In the genomic region with DNA sequence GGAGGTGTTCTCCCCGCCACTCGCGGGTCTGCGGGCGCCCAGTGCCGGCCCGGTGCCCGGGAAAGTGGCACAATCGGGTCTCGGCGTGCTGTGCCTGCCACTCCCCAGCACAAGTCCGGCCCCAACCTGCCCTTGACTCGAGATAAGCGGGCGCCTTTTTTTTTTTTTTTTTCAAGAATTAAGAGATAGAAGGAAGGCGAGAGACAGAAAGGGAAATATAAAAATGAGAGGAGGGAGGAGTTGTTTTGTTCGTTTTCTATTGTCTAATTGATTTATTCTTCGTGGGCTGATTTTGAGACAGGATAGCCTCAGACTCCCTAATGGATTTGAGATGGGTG, we compare ENCODE assay signal across 10 mouse cellular contexts. TPM values are rescaled to one million over a fixed set of nuclear protein-coding genes. Genes with fewer than 3 reads are reported as not detected.
DNase-seq lines count a peak whose midpoint lies in the region; ATAC-seq and TF ChIP-seq lines count a peak whose summit lies in the region.
"Had no signal": no experiment of that assay in that cellular context is flagged by ENCODE, and none has a peak within 500 bp of the region (broad histone marks: within the 10 kb centered on the region; RNA-seq: fewer than 3 reads in every experiment).

No protein-coding gene starts in this region.

- peak; percentile 16; the same call in 1 of the 2 replicates for TF ChIP-seq EP300 in liver, embryonic 14.5 days (IDR thresholded peaks at IDR 0.05; ENCODE audit: low read depth)

- no peak for DNase-seq in heart, postnatal 10 days
- no peak for DNase-seq in forebrain, embryonic 14.5 days (ENCODE audit: low spot score)
- no peak for DNase-seq in liver, embryonic 14.5 days (ENCODE audit: low read depth in 3 of 3, low spot score in 3 of 3)
- no peak for DNase-seq in retina, embryonic 14.5 days (ENCODE audit: low spot score)
- DNase-seq in adrenal gland, adult 18-20 months (ENCODE audit: low spot score in 2 of 2), result no peak

- peak overlapping the region; percentile 79 for H3K4me2 ChIP-seq in heart, embryonic 13.5 days
- peak overlapping the region; percentile 77 for H3K4me2 ChIP-seq in forebrain, embryonic 14.5 days (ENCODE audit: low read length)
- H3K4me2 ChIP-seq in liver, embryonic 14.5 days (ENCODE audit: low read depth), result peak overlapping the region; percentile 95

- H3K27ac ChIP-seq in heart, embryonic 13.5 days (replicated peaks), result peak overlapping the region; percentile 85; the same call in 1 of the 2 replicates
- H3K27ac ChIP-seq in forebrain, embryonic 14.5 days (ENCODE audit: low read depth, low read length), result no peak overlapping the region; the same call in 1 of the 2 replicates
- peak overlapping the region; percentile 84 for H3K27ac ChIP-seq in liver, embryonic 14.5 days

- H3K9me3 ChIP-seq in heart, embryonic 13.5 days, result no peaks in the 10 kb centered on the region
- no peaks in the 10 kb centered on the region for H3K9me3 ChIP-seq in E14TG2a.4 (ENCODE audit: low read length)
- H3K9me3 ChIP-seq in forebrain, embryonic 14.5 days (replicated peaks; ENCODE audit: control insufficient read depth, low read length), result no peaks in the 10 kb centered on the region
- H3K9me3 ChIP-seq in liver, embryonic 14.5 days (ENCODE audit: control insufficient read depth, low read length), result no peaks in the 10 kb centered on the region

- H3K36me3 ChIP-seq in heart, embryonic 13.5 days, result peaks cover 4% of the 10 kb centered on the region; the same call in 1 of the 2 replicates
- H3K36me3 ChIP-seq in E14TG2a.4 (ENCODE audit: insufficient read depth, low read length), result peaks cover 16% of the 10 kb centered on the region
- H3K36me3 ChIP-seq in forebrain, embryonic 14.5 days (ENCODE audit: control insufficient read depth, insufficient read depth, low read length), result no peaks in the 10 kb centered on the region
- peaks cover 7% of the 10 kb centered on the region for H3K36me3 ChIP-seq in liver, embryonic 14.5 days (replicated peaks; ENCODE audit: control insufficient read depth, insufficient read depth, low read depth)

- intact Hi-C loops in heart, postnatal 10 days (cut with DNase I), result loop anchor here (2.0 to 5.0 kb wide), 2 partner anchors 28 to 160 kb away; a partner anchor contains a TSS

- peak overlapping the region; percentile 82 for H3K9ac ChIP-seq in heart, embryonic 13.5 days
- peak overlapping the region; percentile 74 for H3K9ac ChIP-seq in forebrain, embryonic 14.5 days (ENCODE audit: low read length)
- peak overlapping the region; percentile 85 for H3K9ac ChIP-seq in liver, embryonic 14.5 days (replicated peaks)

- TF ChIP-seq CTCF in E14TG2a.4 (conservative IDR thresholded peaks at IDR 0.05; ENCODE audit: low read length), result no peak
- TF ChIP-seq CTCF in liver, embryonic 14.5 days (IDR thresholded peaks at IDR 0.05; ENCODE audit: low read depth), result no peak

- peaks cover 52% of the 10 kb centered on the region for H3K4me1 ChIP-seq in heart, embryonic 13.5 days
- peaks cover 59% of the 10 kb centered on the region for H3K4me1 ChIP-seq in E14TG2a.4 (replicated peaks; ENCODE audit: low read depth, low read length)
- peaks cover 22% of the 10 kb centered on the region; the same call in 1 of the 2 replicates for H3K4me1 ChIP-seq in forebrain, embryonic 14.5 days (ENCODE audit: control insufficient read depth, insufficient read depth, low read length)
- peaks cover 58 to 73% of the 10 kb centered on the region in 2 experiments for H3K4me1 ChIP-seq in liver, embryonic 14.5 days (replicated peaks; ENCODE audit: control insufficient read depth in 2 of 2, insufficient read depth in 2 of 2, low read length in 1 of 2)

- peaks cover 8% of the 10 kb centered on the region for H3K27me3 ChIP-seq in heart, embryonic 13.5 days (replicated peaks)
- H3K27me3 ChIP-seq in E14TG2a.4 (ENCODE audit: insufficient read depth, low read length), result peaks cover 16% of the 10 kb centered on the region
- 0 out of 2 replicates have a peak, but pooled peaks cover 4% of the 10 kb centered on the region for H3K27me3 ChIP-seq in forebrain, embryonic 14.5 days (replicated peaks; ENCODE audit: control insufficient read depth, insufficient read depth, low read length)
- H3K27me3 ChIP-seq in liver, embryonic 14.5 days (ENCODE audit: control insufficient read depth, insufficient read depth, low read length), result no peaks in the 10 kb centered on the region

- no peak for ATAC-seq in heart, embryonic 13.5 days (ENCODE audit: extremely low read depth, insufficient number of reproducible peaks, low FRiP score, low TSS enrichment)
- ATAC-seq in forebrain, embryonic 14.5 days, result no peak
- no peak for ATAC-seq in liver, embryonic 14.5 days (ENCODE audit: insufficient read depth)
- no peak for ATAC-seq in cerebellum, adult (ENCODE audit: insufficient number of reproducible peaks, low FRiP score, low TSS enrichment)

- H3K4me3 ChIP-seq in heart, embryonic 13.5 days, result peak overlapping the region; percentile 69
- H3K4me3 ChIP-seq in E14TG2a.4 (replicated peaks; ENCODE audit: low read length), result peak overlapping the region; percentile 92
- peak overlapping the region; percentile 62 for H3K4me3 ChIP-seq in forebrain, embryonic 14.5 days (ENCODE audit: low read depth, low read length)
- H3K4me3 ChIP-seq in liver, embryonic 14.5 days (ENCODE audit: insufficient read depth in 1 of 2, low read depth in 2 of 2, low read length in 2 of 2), result peak overlapping the region; percentile 60 to 80

- under 1% methylated on average over 18 of the region's 18 CpGs for WGBS in heart, embryonic 13.5 days
- WGBS in forebrain, embryonic 14.5 days, result 1% methylated on average over 18 of the region's 18 CpGs
- WGBS in liver, embryonic 14.5 days (ENCODE audit: insufficient replicate concordance), result under 1% methylated on average over 18 of the region's 18 CpGs

RNA-seq across cellular contexts. Expression of a gene that starts 0.4 kb away (rescaled TPM):
- polyA plus RNA-seq in heart, embryonic 13.5 days (2015; fragmentation: Nextera tagmentation; extraction: Ambion mirVana), result 87.2 and 90.0 TPM in 2 replicates
- total RNA-seq in heart, postnatal 10 days (2021), result 10 to 100 TPM; 37.9 to 40.1 TPM
- 84.0 and 95.0 TPM in 2 replicates for polyA plus RNA-seq in forebrain, embryonic 14.5 days (2014; fragmentation: Nextera tagmentation; extraction: Ambion mirVana)
- 31.2 and 38.7 TPM in 2 replicates for polyA plus RNA-seq in liver, embryonic 14.5 days (2012; rRNA removed)
- 30.8 and 31.3 TPM in 2 replicates for polyA plus RNA-seq in liver, embryonic 14.5 days (2014; fragmentation: Nextera tagmentation; extraction: Ambion mirVana)
- total RNA-seq in adrenal gland, adult 18-20 months (2021), result 100 to 1,000 TPM in 1 of 2 experiments, 10 to 100 TPM in 1; 61.8 to 134 TPM

RNA-seq across cellular contexts. Expression of a gene that starts 8.3 kb away (rescaled TPM):
- polyA plus RNA-seq in heart, embryonic 13.5 days (2015; fragmentation: Nextera tagmentation; extraction: Ambion mirVana), result not detected in 2 replicates
- total RNA-seq in heart, postnatal 10 days (2021), result not detected
- polyA plus RNA-seq in forebrain, embryonic 14.5 days (2014; fragmentation: Nextera tagmentation; extraction: Ambion mirVana), result not detected in 2 replicates
- polyA plus RNA-seq in liver, embryonic 14.5 days (2012; rRNA removed), result 0.07 TPM in 1 of 2 replicates, not detected in the other
- polyA plus RNA-seq in liver, embryonic 14.5 days (2014; fragmentation: Nextera tagmentation; extraction: Ambion mirVana), result not detected in 2 replicates
- total RNA-seq in adrenal gland, adult 18-20 months (2021), result not detected
- total RNA-seq: common myeloid progenitor, adult 5-6 weeks; left cerebral cortex, postnatal 36 days had no signal

RNA-seq across cellular contexts. Expression of a gene that starts 34.8 kb away (rescaled TPM):
- 15.3 and 16.9 TPM in 2 replicates for polyA plus RNA-seq in heart, embryonic 13.5 days (2015; fragmentation: Nextera tagmentation; extraction: Ambion mirVana)
- 10 to 100 TPM; 14.2 to 15.2 TPM for total RNA-seq in heart, postnatal 10 days (2021)
- polyA plus RNA-seq in forebrain, embryonic 14.5 days (2014; fragmentation: Nextera tagmentation; extraction: Ambion mirVana), result 14.8 TPM in 2 replicates
- 6.2 and 7.9 TPM in 2 replicates for polyA plus RNA-seq in liver, embryonic 14.5 days (2012; rRNA removed)
- 6.3 and 6.5 TPM in 2 replicates for polyA plus RNA-seq in liver, embryonic 14.5 days (2014; fragmentation: Nextera tagmentation; extraction: Ambion mirVana)
- 10 to 100 TPM; 16.5 to 20.2 TPM for total RNA-seq in adrenal gland, adult 18-20 months (2021)

RNA-seq across cellular contexts. Expression of a gene that starts 34.8 kb away (rescaled TPM):
- 38.1 and 42.2 TPM in 2 replicates for polyA plus RNA-seq in heart, embryonic 13.5 days (2015; fragmentation: Nextera tagmentation; extraction: Ambion mirVana)
- 10 to 100 TPM; 36.7 to 38.8 TPM for total RNA-seq in heart, postnatal 10 days (2021)
- 34.7 and 36.3 TPM in 2 replicates for polyA plus RNA-seq in forebrain, embryonic 14.5 days (2014; fragmentation: Nextera tagmentation; extraction: Ambion mirVana)
- 22.1 and 23.0 TPM in 2 replicates for polyA plus RNA-seq in liver, embryonic 14.5 days (2012; rRNA removed)
- polyA plus RNA-seq in liver, embryonic 14.5 days (2014; fragmentation: Nextera tagmentation; extraction: Ambion mirVana), result 25.4 and 25.5 TPM in 2 replicates
- 10 to 100 TPM; 57.0 to 57.3 TPM for total RNA-seq in adrenal gland, adult 18-20 months (2021)
